Mouse (Mus musculus): ENCODE results near the gene Arfgef3.

Gene Arfgef3

DNA sequence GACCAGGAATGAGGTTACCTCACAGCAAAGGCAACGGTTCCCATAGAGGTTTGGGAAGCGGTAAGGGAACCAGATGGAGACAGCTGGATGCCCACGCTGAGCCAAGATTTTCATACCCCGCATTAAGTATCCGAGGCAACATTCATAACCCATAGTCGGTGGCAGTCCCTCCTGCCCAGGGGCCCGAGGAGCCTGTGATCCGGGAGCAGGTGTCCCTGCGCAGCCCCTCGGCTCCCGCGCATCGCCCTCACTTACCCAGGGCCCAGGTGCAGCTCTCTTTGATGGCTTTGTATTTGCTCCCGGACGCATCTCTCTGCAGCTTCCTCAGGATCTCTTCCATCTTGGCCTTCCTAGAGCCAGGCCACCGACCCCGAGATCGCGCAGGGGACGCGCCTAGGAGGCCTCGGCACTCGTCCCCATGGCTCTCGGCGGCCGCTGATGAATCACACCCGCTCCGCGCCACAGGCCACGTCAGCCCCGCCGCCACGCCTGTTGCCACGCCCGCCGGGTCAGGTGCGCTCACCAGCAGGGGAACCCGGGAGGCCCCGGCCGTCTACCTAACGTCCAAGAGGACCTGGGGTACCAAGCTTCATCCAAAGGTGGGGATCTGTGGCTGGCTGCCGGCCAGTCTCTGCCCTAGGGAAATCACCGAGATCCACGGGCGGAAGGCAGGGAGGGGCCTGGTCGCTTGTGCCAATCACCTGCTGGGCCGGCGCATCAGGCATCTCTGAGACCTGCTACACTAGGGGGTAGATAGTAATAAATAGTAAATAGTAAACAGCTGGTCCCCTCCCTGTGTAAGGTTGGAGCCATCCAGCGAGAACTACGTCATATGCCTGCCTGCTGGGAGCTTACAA is at the start of gene Arfgef3:
Arfgef3 (minus strand) TSS at position 664 of the 857 bp plus-strand sequence.
- TF ChIP-seq POU5F1 (IDR thresholded peaks at IDR 0.05; ENCODE audit: borderline replicate concordance, low read length) (no peak), NANOG (IDR thresholded peaks at IDR 0.05; ENCODE audit: borderline replicate concordance, low read length) (no peak), CTCF (conservative IDR thresholded peaks at IDR 0.05; ENCODE audit: low read length) (no peak)
- peaks cover 4% of the 10 kb centered on the region; the same call in 1 of the 2 replicates for H3K4me1 ChIP-seq (replicated peaks; ENCODE audit: low read depth, low read length)

DNA sequence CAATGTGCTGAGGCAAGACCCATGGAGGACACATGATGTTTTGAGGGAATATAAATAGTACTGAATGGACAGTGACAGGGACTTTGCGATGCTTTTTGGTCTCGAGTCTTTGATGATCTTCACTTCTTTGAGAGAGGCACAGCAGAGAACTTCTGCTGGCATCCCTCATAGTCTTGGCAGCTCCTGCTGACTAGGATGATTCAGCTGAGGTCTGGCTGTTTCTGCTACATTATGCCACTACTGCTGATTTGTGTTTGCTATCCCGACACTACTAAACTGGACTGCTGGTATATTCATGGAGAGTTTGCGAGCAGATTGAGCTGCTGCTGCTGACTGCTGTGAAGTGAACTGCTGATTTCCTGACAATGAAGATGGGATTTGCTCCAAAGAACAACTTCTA is 46.3 kb upstream of the Arfgef3 start:
- Histone ChIP-seq H3K9me3 (ENCODE audit: low read length) (no peaks in the 10 kb centered on the region), H3K27me3 (ENCODE audit: insufficient read depth, low read length) (no peaks in the 10 kb centered on the region), H3K36me3 (ENCODE audit: insufficient read depth, low read length) (no peaks in the 10 kb centered on the region), H3K4me3 (replicated peaks; ENCODE audit: low read length) (no peak overlapping the region), H3K4me1 (replicated peaks; ENCODE audit: low read depth, low read length) (peaks cover 13% of the 10 kb centered on the region)
- TF ChIP-seq POU5F1 (IDR thresholded peaks at IDR 0.05; ENCODE audit: borderline replicate concordance, low read length) (no peak), NANOG (IDR thresholded peaks at IDR 0.05; ENCODE audit: borderline replicate concordance, low read length) (no peak), CTCF (conservative IDR thresholded peaks at IDR 0.05; ENCODE audit: low read length) (no peak)

More for the DNA sequence above, at the start of gene Arfgef3:
- Histone ChIP-seq H3K4me3 (replicated peaks; ENCODE audit: low read length) (peak within 1 kb of the TSS; percentile 80), H3K27me3 (ENCODE audit: insufficient read depth, low read length) (peaks cover 48% of the 10 kb centered on the region), H3K36me3 (ENCODE audit: insufficient read depth, low read length) (no peaks in the 10 kb centered on the region), H3K9me3 (ENCODE audit: low read length) (no peaks in the 10 kb centered on the region)

DNA sequence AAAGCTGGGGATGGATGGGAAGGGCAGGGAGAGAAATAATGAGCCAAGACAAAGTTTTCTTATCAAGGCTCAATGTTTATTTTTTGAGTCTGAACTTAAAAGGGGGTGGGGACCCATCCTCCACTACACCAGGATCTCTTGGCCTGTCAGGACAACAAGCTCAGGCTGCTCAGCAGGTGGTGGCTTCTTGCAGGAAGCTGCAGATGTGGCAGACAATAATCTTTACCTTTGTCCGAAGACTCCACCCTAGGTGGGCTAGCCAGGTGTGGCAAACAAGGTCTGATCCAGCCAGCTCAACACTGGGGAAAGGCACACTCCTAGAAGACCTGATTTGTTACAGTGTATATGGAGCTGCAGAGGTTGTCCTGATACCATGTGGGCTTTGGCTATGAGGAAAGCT is 44.9 kb upstream of the Arfgef3 start:
- TF ChIP-seq NANOG (IDR thresholded peaks at IDR 0.05; ENCODE audit: borderline replicate concordance, low read length) (no peak), CTCF (conservative IDR thresholded peaks at IDR 0.05; ENCODE audit: low read length) (no peak), POU5F1 (IDR thresholded peaks at IDR 0.05; ENCODE audit: borderline replicate concordance, low read length) (no peak)
- Histone ChIP-seq H3K27me3 (ENCODE audit: insufficient read depth, low read length) (no peaks in the 10 kb centered on the region), H3K9me3 (ENCODE audit: low read length) (no peaks in the 10 kb centered on the region), H3K36me3 (ENCODE audit: insufficient read depth, low read length) (no peaks in the 10 kb centered on the region), H3K4me3 (replicated peaks; ENCODE audit: low read length) (no peak overlapping the region), H3K4me1 (replicated peaks; ENCODE audit: low read depth, low read length) (peaks cover 13% of the 10 kb centered on the region)

DNA sequence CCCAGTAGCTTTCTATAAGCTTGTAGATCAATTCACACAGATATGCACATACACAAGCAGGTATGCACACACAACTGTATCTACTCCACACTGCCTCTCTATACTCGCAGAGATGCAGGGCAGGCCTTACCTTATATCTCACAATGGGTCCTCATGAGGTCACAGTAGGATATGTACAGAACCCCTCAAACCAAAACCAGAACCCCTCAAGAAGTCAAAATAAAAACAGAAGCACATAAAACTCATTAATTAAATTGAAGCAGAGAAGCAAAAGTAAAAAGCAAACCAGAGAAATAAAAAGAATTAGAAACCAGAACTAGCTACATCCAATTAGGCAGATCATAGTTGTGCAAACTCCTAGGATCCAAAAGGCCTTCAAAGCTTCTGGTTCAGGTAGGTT is 42.9 kb upstream of the Arfgef3 start, which contains the start of gene Gm4922:
Gm4922 (minus strand) TSS at position 101 of the 400 bp plus-strand sequence.
- Histone ChIP-seq H3K9me3 (ENCODE audit: low read length) (no peaks in the 10 kb centered on the region), H3K36me3 (ENCODE audit: insufficient read depth, low read length) (no peaks in the 10 kb centered on the region), H3K27me3 (ENCODE audit: insufficient read depth, low read length) (no peaks in the 10 kb centered on the region), H3K4me3 (replicated peaks; ENCODE audit: low read length) (no peak within 1 kb of the TSS), H3K4me1 (replicated peaks; ENCODE audit: low read depth, low read length) (peaks cover 13% of the 10 kb centered on the region)
- no peak for TF ChIP-seq NANOG (IDR thresholded peaks at IDR 0.05; ENCODE audit: borderline replicate concordance, low read length)
- no peak for TF ChIP-seq POU5F1 (IDR thresholded peaks at IDR 0.05; ENCODE audit: borderline replicate concordance, low read length)
- no peak for TF ChIP-seq CTCF (conservative IDR thresholded peaks at IDR 0.05; ENCODE audit: low read length)

DNA sequence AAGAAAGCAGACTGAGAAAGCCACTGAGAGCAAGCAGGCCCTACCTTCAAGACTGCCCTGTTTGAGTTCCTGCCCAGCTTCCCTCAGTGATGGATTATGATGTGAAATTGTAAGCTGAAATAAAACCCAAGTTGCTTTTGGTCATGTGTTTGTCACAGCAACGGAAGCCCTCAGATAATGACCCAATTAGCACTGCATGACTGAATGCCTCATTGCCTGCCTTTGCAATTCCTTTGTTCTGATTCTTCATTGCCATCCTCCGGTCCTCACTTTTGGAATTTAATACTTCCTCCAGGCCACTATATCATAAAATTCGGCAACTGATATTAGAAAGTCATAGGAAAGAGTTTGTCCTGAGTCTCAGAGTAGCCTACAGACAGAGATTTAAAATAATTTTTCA is 33.8 kb upstream of the Arfgef3 start:
- Histone ChIP-seq H3K9me3 (ENCODE audit: low read length) (peaks cover 7% of the 10 kb centered on the region; the same call in 1 of the 2 replicates), H3K27me3 (ENCODE audit: insufficient read depth, low read length) (no peaks in the 10 kb centered on the region), H3K4me1 (replicated peaks; ENCODE audit: low read depth, low read length) (0 out of 2 replicates have a peak, but pooled peaks cover 3% of the 10 kb centered on the region), H3K4me3 (replicated peaks; ENCODE audit: low read length) (no peak overlapping the region), H3K36me3 (ENCODE audit: insufficient read depth, low read length) (no peaks in the 10 kb centered on the region)
- TF ChIP-seq POU5F1 (IDR thresholded peaks at IDR 0.05; ENCODE audit: borderline replicate concordance, low read length) (no peak), NANOG (IDR thresholded peaks at IDR 0.05; ENCODE audit: borderline replicate concordance, low read length) (no peak), CTCF (conservative IDR thresholded peaks at IDR 0.05; ENCODE audit: low read length) (no peak)

DNA sequence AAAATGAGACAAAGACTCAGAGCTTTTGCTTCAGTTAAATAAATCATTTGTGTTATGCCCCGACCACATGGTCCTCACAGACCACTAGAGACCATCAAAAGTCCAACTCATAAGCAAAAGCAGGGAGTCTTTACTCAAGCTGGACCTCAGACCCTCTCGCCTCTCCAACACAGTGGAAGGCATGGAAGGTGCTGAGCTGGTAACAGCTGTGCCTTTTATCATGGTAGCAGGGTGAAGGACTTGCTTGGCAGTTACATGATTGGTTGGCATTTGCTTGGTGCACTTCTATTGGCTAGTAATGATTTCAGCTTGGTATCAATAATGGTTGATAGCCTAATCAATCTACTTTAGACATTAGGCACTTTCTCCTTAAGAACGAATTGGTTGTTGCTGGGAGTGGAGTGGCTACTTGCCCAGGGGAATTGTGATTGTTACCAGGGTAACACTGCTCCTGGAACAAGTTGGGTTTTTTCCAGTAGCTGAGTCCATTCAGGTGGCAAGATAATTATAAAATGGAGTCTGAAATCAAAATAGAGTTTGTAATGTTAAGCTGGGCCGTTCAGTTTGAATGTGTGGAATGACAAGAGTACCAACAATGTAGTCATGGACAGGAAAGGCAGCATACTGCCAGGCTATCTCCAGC is 28.9 kb upstream of the Arfgef3 start:
- 0 out of 2 replicates have a peak, but pooled peaks cover 3% of the 10 kb centered on the region for H3K4me1 ChIP-seq (replicated peaks; ENCODE audit: low read depth, low read length)
- H3K9me3 ChIP-seq (ENCODE audit: low read length) = no peaks in the 10 kb centered on the region
- H3K27me3 ChIP-seq (ENCODE audit: insufficient read depth, low read length) = no peaks in the 10 kb centered on the region
- TF ChIP-seq POU5F1 (IDR thresholded peaks at IDR 0.05; ENCODE audit: borderline replicate concordance, low read length) (no peak), CTCF (conservative IDR thresholded peaks at IDR 0.05; ENCODE audit: low read length) (no peak), NANOG (IDR thresholded peaks at IDR 0.05; ENCODE audit: borderline replicate concordance, low read length) (no peak)
- H3K36me3 ChIP-seq (ENCODE audit: insufficient read depth, low read length) = no peaks in the 10 kb centered on the region
- H3K4me3 ChIP-seq (replicated peaks; ENCODE audit: low read length) = no peak overlapping the region

DNA sequence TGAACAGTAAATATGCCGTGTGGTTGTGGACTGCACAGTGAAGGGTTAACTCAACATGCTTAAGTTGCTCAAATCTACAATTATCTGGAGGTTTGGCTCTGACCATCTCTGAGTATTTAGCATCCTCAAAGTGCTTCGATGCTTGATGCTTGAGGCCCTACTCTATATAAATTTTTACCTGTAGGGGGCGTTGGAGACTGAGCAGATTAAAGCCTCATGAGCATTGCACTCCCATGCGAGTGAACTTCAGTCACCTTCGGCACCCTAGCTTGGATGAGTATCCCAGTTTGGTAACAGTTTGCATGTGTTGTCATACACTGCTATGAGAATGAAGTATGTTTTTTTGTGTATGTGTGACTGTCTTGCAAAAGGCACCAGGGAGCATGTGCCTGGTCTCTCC is 26.2 kb upstream of the Arfgef3 start:
- Histone ChIP-seq H3K27me3 (ENCODE audit: insufficient read depth, low read length) (no peaks in the 10 kb centered on the region), H3K4me1 (replicated peaks; ENCODE audit: low read depth, low read length) (0 out of 2 replicates have a peak, but pooled peaks cover 3% of the 10 kb centered on the region), H3K4me3 (replicated peaks; ENCODE audit: low read length) (no peak overlapping the region), H3K9me3 (ENCODE audit: low read length) (peaks cover 3% of the 10 kb centered on the region; the same call in 1 of the 2 replicates), H3K36me3 (ENCODE audit: insufficient read depth, low read length) (no peaks in the 10 kb centered on the region)
- no peak for TF ChIP-seq POU5F1 (IDR thresholded peaks at IDR 0.05; ENCODE audit: borderline replicate concordance, low read length)
- peak; percentile 37; the same call in 1 of the 2 replicates for TF ChIP-seq CTCF (conservative IDR thresholded peaks at IDR 0.05; ENCODE audit: low read length)
- TF ChIP-seq NANOG (IDR thresholded peaks at IDR 0.05; ENCODE audit: borderline replicate concordance, low read length) = no peak

DNA sequence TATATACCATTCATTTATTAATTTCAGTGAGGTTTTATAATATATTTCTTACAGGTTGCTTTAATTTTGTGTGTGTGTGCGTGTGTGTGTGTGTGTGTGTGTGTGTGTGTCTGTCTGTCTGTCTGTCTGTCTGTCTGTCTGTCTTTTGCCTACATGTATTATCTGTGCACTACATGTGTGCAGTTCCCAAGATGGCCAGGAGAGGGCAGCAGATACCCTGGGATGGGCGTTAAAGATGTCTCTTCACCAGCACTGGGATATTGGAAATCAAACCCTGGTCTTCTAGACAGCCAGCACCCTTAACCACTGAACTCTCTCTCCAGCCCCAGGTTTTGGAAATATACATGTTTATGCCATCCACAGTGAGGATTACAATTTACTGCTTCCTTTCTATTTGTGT is 16.5 kb upstream of the Arfgef3 start:
- no peak overlapping the region for H3K4me3 ChIP-seq (replicated peaks; ENCODE audit: low read length)
- no peaks in the 10 kb centered on the region for H3K4me1 ChIP-seq (replicated peaks; ENCODE audit: low read depth, low read length)
- no peaks in the 10 kb centered on the region for H3K27me3 ChIP-seq (ENCODE audit: insufficient read depth, low read length)
- TF ChIP-seq CTCF (conservative IDR thresholded peaks at IDR 0.05; ENCODE audit: low read length) (peak; percentile 77), NANOG (IDR thresholded peaks at IDR 0.05; ENCODE audit: borderline replicate concordance, low read length) (no peak)
- H3K36me3 ChIP-seq (ENCODE audit: insufficient read depth, low read length) = no peaks in the 10 kb centered on the region
- H3K9me3 ChIP-seq (ENCODE audit: low read length) = peaks cover 22% of the 10 kb centered on the region
